Mouse (Mus musculus): ENCODE measurements around the gene Ace3.

Ace3 gene

GRCm38 (mm10) chr11:106044349-106044748 is 49.9 kb downstream of the Ace3 start:
- DNase-seq (ENCODE audit: low read depth), result no peak

- DNase-seq (ENCODE audit: low read depth), result no peak
Measured at GRCm38 (mm10) chr11:106045256-106045655, 50.8 kb downstream of the Ace3 start.

- DNase-seq (ENCODE audit: low read depth), result no peak
Measured at GRCm38 (mm10) chr11:106045780-106046179, 51.3 kb downstream of the Ace3 start.

- no peak for DNase-seq (ENCODE audit: low read depth)
Measured at GRCm38 (mm10) chr11:106046584-106046983, 52.1 kb downstream of the Ace3 start.

GRCm38 (mm10) chr11:106053921-106054320 is 59.4 kb downstream of the Ace3 start:
- no peak for DNase-seq (ENCODE audit: low read depth)

GRCm38 (mm10) chr11:106054600-106054999 is 60.1 kb downstream of the Ace3 start:
- DNase-seq (ENCODE audit: low read depth), result no peak
